Mouse (Mus musculus) embryo, embryonic 11 days (tissue): Measurements from ENCODE around the gene Gm49395.

ENCODE experiments used
- DNase-seq: peaks from one replicate; pipeline ENCODE4 v3.0.0-alpha.2; 2015

Gm49395 gene

GRCm38 (mm10) chr13:115101355-115102191, at the start of gene Gm49395, which contains the start of gene Itga1:
TSS of gene Gm49395 (minus strand) at chr13:115101921.
TSS of gene Itga1 (minus strand) at chr13:115101964.
- peak; percentile 79 for DNase-seq

- no peak for DNase-seq
These were observed 48.9 kb upstream of the Gm49395 start for GRCm38 (mm10) chr13:115150602-115151001.

DNA sequence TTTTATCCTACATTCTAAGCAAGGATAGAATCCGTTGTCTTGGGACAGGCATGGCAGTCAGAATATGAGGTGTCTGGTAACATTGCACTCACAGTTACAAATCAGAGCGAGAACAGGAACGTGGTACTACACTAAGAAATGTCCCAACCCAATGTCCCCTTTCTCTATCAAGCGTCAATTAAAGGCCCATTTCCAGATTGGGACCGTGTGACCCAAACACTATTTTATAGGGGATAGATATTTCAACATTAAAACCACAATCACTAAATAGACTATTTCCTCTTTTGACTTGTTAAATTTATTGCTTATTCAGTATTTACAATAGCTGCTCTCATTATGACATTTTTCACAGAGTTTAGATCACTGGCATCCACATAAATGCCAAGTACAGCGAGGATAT, 48.1 kb upstream of the Gm49395 start:
- no peak for DNase-seq

- DNase-seq, result no peak
These were observed 41.9 kb upstream of the Gm49395 start for GRCm38 (mm10) chr13:115143575-115143974.

DNA sequence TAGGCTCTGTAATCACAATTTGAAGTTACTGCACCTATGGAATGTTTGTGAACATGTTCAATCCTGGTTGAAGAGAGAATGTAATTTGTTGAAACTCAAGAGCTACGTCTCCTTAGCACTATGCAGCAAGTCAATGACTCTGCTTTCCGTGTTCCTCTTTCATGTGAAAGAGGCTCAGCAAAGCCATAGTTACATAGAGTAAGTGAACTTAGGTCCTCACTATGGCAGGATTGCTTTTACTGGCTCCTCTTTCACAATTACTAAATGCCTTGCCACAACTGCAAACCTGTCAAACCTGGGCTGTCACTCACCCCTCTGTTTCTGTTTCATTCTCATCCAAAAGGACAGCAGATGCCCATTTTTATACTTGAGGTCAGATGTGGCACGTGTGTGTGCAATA, 40.3 kb upstream of the Gm49395 start:
- DNase-seq, result no peak

DNA sequence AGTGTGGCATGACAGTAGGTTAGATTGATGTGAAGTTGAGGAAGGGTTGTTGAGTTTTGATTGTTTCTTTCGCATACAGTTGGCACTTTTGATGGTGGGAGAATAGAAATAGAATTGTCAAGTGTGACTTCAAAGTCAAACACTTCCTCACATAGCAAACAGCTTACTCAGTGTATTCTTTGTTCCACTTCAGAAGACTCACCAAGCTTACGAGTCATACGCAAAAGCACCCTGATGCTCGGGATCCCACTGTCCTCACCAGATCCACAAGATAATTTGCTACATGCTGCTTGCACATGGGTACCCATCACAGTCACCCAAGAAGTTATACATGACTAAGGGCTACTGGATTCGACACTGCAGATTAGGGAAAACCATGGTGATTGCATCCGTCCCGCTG, 36.8 kb upstream of the Gm49395 start:
- no peak for DNase-seq

GRCm38 (mm10) chr13:115136761-115137160, 35.0 kb upstream of the Gm49395 start:
- no peak for DNase-seq

DNA sequence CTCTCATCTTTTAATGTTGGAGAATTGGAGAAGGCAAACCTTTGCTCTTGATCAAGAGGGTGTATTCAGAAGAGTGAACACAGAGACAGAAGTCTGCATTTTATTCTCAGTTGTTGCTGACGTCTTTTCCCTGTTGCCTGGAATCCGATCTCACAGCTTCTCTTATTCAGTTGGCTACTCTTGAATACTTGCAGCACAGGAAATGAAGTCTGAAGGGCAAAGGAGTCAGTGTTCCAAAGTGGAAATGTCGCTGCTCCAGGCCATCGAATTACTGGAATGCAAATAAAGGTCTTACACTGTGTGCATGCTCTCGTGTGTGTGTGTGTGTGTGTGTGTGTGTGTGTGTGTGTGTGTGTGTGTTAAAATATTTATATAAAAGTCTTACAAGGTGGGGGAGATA, 30.7 kb upstream of the Gm49395 start:
- peak; percentile 31 for DNase-seq

- no peak for DNase-seq
These were observed 29.7 kb upstream of the Gm49395 start for GRCm38 (mm10) chr13:115131381-115131780.

DNA sequence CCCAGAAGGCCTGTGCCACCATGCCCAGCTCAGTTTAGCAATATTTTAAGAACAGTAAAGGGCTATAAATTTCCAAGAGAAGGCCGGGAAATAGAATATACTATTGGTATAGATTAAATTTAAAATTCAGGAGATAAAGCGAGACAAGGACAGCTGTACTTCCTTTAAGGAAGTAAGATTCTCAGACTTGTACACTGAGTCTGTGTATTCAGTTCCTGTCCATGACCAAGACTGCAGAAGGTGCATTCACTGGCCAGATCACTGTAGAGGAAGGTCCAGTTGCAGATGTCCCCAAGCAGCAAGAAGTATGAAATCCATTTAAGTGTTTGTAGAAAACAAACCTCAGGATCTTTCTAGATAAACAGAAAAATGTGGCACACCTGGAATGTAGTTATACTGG, 28.3 kb upstream of the Gm49395 start:
- no peak for DNase-seq

GRCm38 (mm10) chr13:115127826-115128225, 26.1 kb upstream of the Gm49395 start:
- no peak for DNase-seq

DNA sequence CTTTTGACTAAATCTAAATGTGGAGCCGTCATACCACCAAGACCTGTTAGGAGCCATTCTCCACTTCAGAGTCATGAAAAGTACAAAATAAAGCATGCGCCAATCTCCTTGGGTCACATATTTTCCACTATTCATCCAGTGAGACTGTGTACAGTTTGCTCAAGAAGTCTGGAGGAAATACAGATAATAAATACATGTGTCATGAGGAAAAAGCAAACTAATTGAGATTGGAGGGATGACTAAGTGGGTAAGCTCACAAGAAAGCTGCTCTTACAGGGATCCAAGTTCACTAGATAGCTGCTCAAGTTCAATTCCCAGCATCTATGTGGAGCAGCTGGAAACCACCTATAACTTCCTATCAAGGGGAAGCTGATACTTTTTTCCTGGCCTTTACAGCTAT, 24.8 kb upstream of the Gm49395 start:
- DNase-seq, result no peak

DNA sequence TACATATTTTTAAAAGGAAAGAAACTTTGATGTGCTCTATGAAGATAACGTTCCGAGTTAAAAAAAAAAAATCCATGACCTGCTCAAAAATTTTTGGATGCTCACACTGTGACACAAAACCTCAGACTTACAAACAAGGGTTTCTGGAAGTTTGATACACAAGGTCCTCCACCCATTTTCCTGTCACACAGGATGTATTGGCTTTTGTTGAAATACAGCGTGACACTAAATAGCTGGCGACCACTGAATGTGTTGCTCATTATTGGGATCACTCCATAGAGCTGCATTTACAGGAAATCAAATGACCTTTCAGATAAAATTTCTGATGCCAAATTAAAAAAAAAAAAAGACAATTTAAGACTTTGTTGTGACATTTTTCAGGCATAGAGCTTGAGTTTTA, 23.4 kb upstream of the Gm49395 start:
- no peak for DNase-seq

DNA sequence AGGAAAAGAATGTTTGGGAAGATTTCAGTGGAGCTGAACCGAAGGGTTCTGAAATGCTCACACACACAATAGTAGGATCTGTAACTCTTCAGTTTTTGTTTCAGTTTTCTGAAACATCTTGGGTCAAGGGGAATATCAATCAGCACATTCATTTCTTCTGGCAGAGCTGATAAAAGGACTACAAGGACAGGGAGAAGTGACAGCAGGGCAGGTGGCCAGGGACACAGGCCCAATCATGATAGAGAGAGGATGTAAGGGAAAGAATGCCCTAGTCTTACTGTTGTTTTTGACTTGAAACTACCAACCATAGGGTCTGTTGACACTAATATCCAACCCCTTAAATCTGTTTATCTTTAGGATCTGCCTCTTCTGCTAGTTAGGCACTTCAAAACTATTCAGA, 22.8 kb upstream of the Gm49395 start:
- DNase-seq, result no peak

- DNase-seq, result no peak
These were observed 17.0 kb upstream of the Gm49395 start for GRCm38 (mm10) chr13:115118756-115119155.

- DNase-seq, result no peak
These were observed 16.5 kb upstream of the Gm49395 start for GRCm38 (mm10) chr13:115118195-115118594.

DNA sequence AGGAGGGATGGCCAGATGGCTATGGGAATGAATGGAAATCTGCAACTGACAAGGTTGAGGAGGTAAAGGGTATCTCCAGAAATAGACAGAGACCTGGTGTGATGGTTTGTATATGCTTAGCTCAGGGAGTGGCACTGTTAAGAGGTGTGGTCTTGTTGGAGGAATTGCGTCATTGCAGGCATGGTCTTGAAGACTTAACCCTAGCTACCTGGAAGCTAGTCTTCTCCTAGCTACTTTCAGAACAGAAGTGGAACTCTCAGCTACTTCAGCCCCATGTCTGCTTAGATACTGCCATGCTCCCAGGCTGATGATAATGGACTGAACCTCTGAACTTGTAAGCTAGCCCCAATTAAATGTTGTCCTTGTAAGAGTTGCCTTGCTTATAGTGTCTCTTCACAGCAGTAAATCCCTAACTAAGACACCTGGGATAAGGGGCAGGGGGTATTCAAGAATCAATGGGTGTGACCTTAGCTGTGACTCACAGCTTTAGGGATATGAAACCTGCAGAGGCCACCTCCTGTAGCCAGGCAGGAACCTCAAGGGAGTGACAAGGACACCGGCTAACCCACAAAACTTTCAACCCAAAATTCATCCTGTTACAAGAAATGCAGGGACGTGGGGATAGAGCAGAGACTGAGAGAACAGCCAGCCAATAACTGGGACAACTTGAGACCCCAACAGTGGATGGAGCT, 15.4 kb upstream of the Gm49395 start:
- DNase-seq, result no peak

GRCm38 (mm10) chr13:115109628-115110027, 7.9 kb upstream of the Gm49395 start:
- DNase-seq, result no peak

DNA sequence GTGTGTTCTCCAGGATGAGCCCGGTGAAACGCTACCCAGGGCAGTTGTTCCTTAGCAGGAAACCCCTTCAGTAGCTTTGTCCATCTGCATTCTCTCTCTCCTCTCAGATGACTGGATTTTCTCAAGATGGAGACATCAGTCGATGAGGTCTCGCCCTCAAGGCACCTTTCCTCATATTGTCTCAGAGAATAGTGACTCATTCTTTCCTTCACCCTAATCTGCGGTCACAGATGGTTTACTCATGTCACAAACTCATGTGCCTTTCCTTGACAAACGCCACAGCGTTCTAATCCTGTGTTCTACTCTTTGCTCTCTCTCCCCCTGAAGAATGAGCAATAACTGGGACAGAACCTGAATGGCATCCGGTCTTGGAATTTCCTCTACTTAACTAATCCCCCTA, 5.7 kb upstream of the Gm49395 start:
- no peak for DNase-seq

DNA sequence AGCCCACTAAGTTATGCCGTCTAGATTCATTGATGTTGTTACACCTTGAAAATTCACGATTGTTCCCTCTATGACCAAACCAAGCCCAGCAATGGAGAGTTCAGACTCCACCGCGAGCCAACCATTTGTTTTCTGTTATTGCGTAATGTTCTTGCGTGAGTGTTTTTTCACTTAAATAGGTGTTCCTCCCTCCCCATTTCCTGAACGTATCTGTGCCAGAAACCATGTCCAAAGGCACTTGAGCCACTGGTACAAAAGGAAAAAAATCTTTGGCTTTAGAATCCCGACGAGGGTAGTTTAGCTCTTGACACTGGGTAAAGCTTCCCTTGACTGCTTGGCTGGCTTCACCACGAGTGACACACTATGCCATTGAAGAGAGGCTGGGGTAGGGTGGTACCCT, 4.5 kb upstream of the Gm49395 start:
- no peak for DNase-seq

GRCm38 (mm10) chr13:115102754-115103153, 1.0 kb upstream of the Gm49395 start:
- DNase-seq, result no peak

- no peak for DNase-seq
These were observed 1.1 kb downstream of the Gm49395 start for GRCm38 (mm10) chr13:115100381-115101177.

GRCm38 (mm10) chr13:115099381-115099780, 2.3 kb downstream of the Gm49395 start:
- no peak for DNase-seq

DNA sequence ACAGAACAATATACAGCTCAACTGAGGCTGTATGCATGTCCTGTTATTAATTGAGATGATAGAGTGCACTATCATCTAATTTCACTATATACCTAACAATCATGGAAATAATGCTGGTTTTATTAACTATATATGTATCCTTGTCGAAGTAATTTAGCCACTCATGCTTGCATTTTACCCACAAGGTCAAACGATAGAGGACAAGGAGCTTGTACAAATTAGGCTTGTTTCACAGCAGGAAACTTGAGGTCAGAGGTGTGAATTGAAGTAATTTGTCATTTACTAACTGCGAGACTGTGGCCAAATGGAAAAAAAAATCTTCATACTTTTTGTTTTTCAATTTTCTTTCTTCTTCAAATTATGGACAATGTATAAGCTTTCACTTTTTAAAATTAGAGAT, 3.5 kb downstream of the Gm49395 start:
- no peak for DNase-seq
